ENCODE assay signal across 21 mouse cellular contexts in the genomic region with DNA sequence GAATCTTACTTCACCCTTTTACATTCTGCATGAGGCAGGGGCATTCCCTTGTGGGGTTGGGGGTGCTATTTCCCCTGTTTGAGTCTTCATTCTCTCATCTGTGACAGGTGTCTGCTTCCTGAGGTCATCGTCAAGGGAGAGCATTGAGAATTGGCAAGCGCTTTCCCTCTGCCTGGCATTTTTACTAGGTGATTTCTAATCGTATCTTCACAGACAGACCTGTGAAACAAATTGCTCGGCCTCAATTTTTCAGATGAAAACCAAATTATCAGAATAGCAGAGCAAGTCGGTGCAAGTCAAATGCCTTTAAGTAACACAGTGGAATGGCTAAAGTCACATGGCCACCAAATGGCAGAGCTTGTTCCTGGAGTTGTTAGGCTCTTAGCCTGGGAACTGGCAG. TPM values are rescaled to one million over a fixed set of nuclear protein-coding genes. Genes with fewer than 3 reads are reported as not detected.
DNase-seq lines count a peak whose midpoint lies in the region; TF ChIP-seq lines count a peak whose summit lies in the region.
"Had no signal": no experiment of that assay in that cellular context is flagged by ENCODE, and none has a peak within 500 bp of the region (broad histone marks: within the 10 kb centered on the region; RNA-seq: fewer than 3 reads in every experiment).

No protein-coding gene starts in this region.

- H3K27me3 ChIP-seq in thymus, adult 2 months (ENCODE audit: control insufficient read depth, insufficient read depth, low read length), result no peaks in the 10 kb centered on the region
- H3K27me3 ChIP-seq: embryonic facial prominence, embryonic 13.5 days; forebrain, embryonic 12.5 days; heart, embryonic 12.5 days; hindbrain, embryonic 13.5 days; intestine, embryonic 15.5 days; Patski had no signal

- peak; percentile 52 for DNase-seq in cerebellum, adult 8-10 months
- no peak for DNase-seq in cerebellum, adult 11-12 months
- peak; percentile 26 for DNase-seq in heart, adult 8-10 months (ENCODE audit: low spot score)
- DNase-seq in heart, postnatal 14 days, result no peak
- DNase-seq in cerebellum, adult 9-11 months, result peak; percentile 60
- DNase-seq in thymus, adult 2 months, result no peak
- DNase-seq: adrenal gland, postnatal 14 days; gastrocnemius, adult 2 months; gastrocnemius, postnatal 25 days; heart, postnatal 4 days; kidney, adult 18-20 months had no signal

- 87% methylated on average over 5 of the region's 5 CpGs for WGBS in thymus, adult 2 months

- TF ChIP-seq POLR2A in cortical plate, adult 2 months (IDR thresholded peaks at IDR 0.05; ENCODE audit: extremely low read depth, insufficient read depth, low read length), result no peak
- TF ChIP-seq POLR2A in thymus, adult 2 months (IDR thresholded peaks at IDR 0.05; ENCODE audit: control insufficient read depth, extremely low read depth, insufficient read depth, low read length, poor library complexity), result no peak

- no peak for TF ChIP-seq CTCF in cortical plate, adult 2 months (IDR thresholded peaks at IDR 0.05; ENCODE audit: extremely low read depth, insufficient read depth, low read length)
- TF ChIP-seq CTCF in thymus, adult 2 months (IDR thresholded peaks at IDR 0.05; ENCODE audit: borderline replicate concordance, control insufficient read depth, extremely low read depth, insufficient read depth, low read length, poor library complexity), result no peak

- intact Hi-C loops in heart, postnatal 14 days (cut with DNase I), result no loop called here

- peaks cover 7% of the 10 kb centered on the region for H3K4me1 ChIP-seq in cortical plate, adult 2 months (ENCODE audit: control insufficient read depth, insufficient read depth, low read length)
- no peaks in the 10 kb centered on the region for H3K4me1 ChIP-seq in thymus, adult 2 months (replicated peaks; ENCODE audit: control insufficient read depth, insufficient read depth, low read length)
- H3K4me1 ChIP-seq: forebrain, embryonic 12.5 days; heart, embryonic 12.5 days; hindbrain, embryonic 13.5 days; intestine, embryonic 15.5 days had no signal

- H3K4me3 ChIP-seq in cortical plate, adult 2 months (ENCODE audit: insufficient read depth, low read length), result no peak overlapping the region
- H3K4me3 ChIP-seq in thymus, adult 2 months (ENCODE audit: control insufficient read depth, insufficient read depth, low read length), result no peak overlapping the region
- H3K4me3 ChIP-seq: embryonic facial prominence, embryonic 13.5 days; forebrain, embryonic 12.5 days; gastrocnemius, adult 2 months; heart, embryonic 12.5 days; hindbrain, embryonic 13.5 days; intestine, embryonic 15.5 days had no signal

- peak overlapping the region; percentile 13; the same call in 1 of the 2 replicates for H3K27ac ChIP-seq in cortical plate, adult 2 months (ENCODE audit: insufficient read depth, low read length)
- H3K27ac ChIP-seq in thymus, adult 2 months (ENCODE audit: control insufficient read depth, insufficient read depth, low read length), result no peak overlapping the region
- H3K27ac ChIP-seq: embryonic facial prominence, embryonic 13.5 days; forebrain, embryonic 12.5 days; gastrocnemius, adult 2 months; hindbrain, embryonic 13.5 days; intestine, embryonic 15.5 days had no signal

- no peaks in the 10 kb centered on the region for H3K36me3 ChIP-seq in thymus, adult 2 months (ENCODE audit: control insufficient read depth, insufficient read depth, low read length)
- H3K36me3 ChIP-seq: embryonic facial prominence, embryonic 13.5 days; forebrain, embryonic 12.5 days; heart, embryonic 12.5 days; hindbrain, embryonic 13.5 days; intestine, embryonic 15.5 days had no signal

RNA-seq across cellular contexts. Expression of a gene that starts 41.4 kb away (rescaled TPM):
- 1 to 10 TPM in 2 of 4 experiments, under 1 TPM in 2; 0.27 to 1.6 (median 0.78) TPM for total RNA-seq in heart, adult 8-10 months (2022)
- total RNA-seq in heart, postnatal 14 days (2021), result not detected
- 124 and 127 TPM in 2 replicates for polyA plus RNA-seq in cortical plate, adult 2 months (2012; rRNA removed)
- 1.1 and 1.6 TPM in 2 replicates for polyA plus RNA-seq in thymus, adult 2 months (2012; rRNA removed)
- total RNA-seq: CH12.LX; granulocyte monocyte progenitor cell, adult 5-6 weeks had no signal
- polyA plus RNA-seq: activated CD4-positive, CD25-positive, alpha-beta regulatory T cell, adult 4 months had no signal

Comparison
In these comparisons a context has a peak if more than half of its experiments do, and no peak if none do; other contexts are left out.
1. DNase-seq: peak in cerebellum, adult 8-10 months (single experiment), heart, adult 8-10 months (single experiment) and cerebellum, adult 9-11 months (single experiment); none in cerebellum, adult 11-12 months (single experiment), heart, postnatal 14 days (0 of 2) and thymus, adult 2 months (single experiment).